Mouse (Mus musculus) myocyte (in vitro differentiated cells): Measurements from ENCODE around the gene Crebrf. TPM values are rescaled to one million over a fixed set of nuclear protein-coding genes. Genes with fewer than 3 reads are reported as not detected.

Experiments
- H3K27me3 ChIP-seq: one replicate; pipeline ENCODE4 v1.6.1; 2011; ENCODE audit not compliant: control insufficient read depth, insufficient read depth, insufficient read length
- H3K36me3 ChIP-seq: one replicate; pipeline ENCODE4 v1.6.1; 2011; ENCODE audit not compliant: control insufficient read depth, insufficient read depth
- H3K4me2 ChIP-seq: one replicate; pipeline ENCODE4 v1.6.1; 2011; ENCODE audit warnings: low read depth, control low read depth
- H3K4me3 ChIP-seq: one replicate; pipeline ENCODE4 v1.5.1; 2011; ENCODE audit warnings: mild to moderate bottlenecking, control low read depth, moderate library complexity
- H3K79me2 ChIP-seq: one replicate; pipeline ENCODE4 v1.6.1; 2011; ENCODE audit not compliant: control insufficient read depth, insufficient read depth
- H3ac ChIP-seq: one replicate; pipeline ENCODE4 v1.6.1; 2011; ENCODE audit not compliant: control insufficient read depth, insufficient read length
- CEBPB ChIP-seq: IDR thresholded peaks from 2 replicates; pipeline ENCODE4 v1.6.1; 2011; ENCODE audit warnings: mild to moderate bottlenecking, moderate library complexity; ENCODE audit not compliant: poor library complexity, insufficient read depth, severe bottlenecking
- E2F4 ChIP-seq: IDR thresholded peaks from one replicate; pipeline ENCODE4 v1.6.1; 2011; ENCODE audit warnings: mild to moderate bottlenecking, control low read depth, moderate library complexity; ENCODE audit not compliant: insufficient read depth
- MAX ChIP-seq: IDR thresholded peaks from one replicate; pipeline ENCODE4 v1.6.1; 2011; ENCODE audit warnings: low read depth, mild to moderate bottlenecking, control low read depth
- MYOD1 ChIP-seq, 3 experiments: IDR thresholded peaks; one replicate each; pipeline ENCODE4 v1.6.1; 2011; ENCODE audit warnings: control low read depth in 2 of 3, low read depth in 2 of 3, mild to moderate bottlenecking in 2 of 3, moderate library complexity in 1 of 3; ENCODE audit not compliant: insufficient read length in 2 of 3, control insufficient read depth in 1 of 3
- MYOG ChIP-seq, 3 experiments: IDR thresholded peaks; one replicate each; pipeline ENCODE4 v1.6.1; 2011; ENCODE audit warnings: control low read depth in 2 of 3, low read depth in 2 of 3, mild to moderate bottlenecking in 2 of 3; ENCODE audit not compliant: insufficient read length in 2 of 3, control insufficient read depth in 1 of 3, insufficient read depth in 1 of 3
- POLR2A ChIP-seq: IDR thresholded peaks from one replicate; pipeline ENCODE4 v1.6.1; 2011; ENCODE audit warnings: low read depth, mild to moderate bottlenecking, control low read depth, moderate library complexity; ENCODE audit not compliant: insufficient read length
- POLR2AphosphoS2 ChIP-seq: IDR thresholded peaks from one replicate; pipeline ENCODE4 v1.6.1; 2011; ENCODE audit warnings: low read depth, control low read depth; ENCODE audit not compliant: insufficient read length
- REST ChIP-seq: IDR thresholded peaks from one replicate; pipeline ENCODE4 v1.6.1; 2011; ENCODE audit warnings: mild to moderate bottlenecking, control low read depth, moderate library complexity; ENCODE audit not compliant: insufficient read depth, insufficient read length
- SRF ChIP-seq: IDR thresholded peaks from one replicate; pipeline ENCODE4 v1.6.1; 2011; ENCODE audit warnings: low read depth; ENCODE audit not compliant: control insufficient read depth, insufficient read length
- TCF12 ChIP-seq: IDR thresholded peaks from one replicate; pipeline ENCODE4 v1.6.1; 2011; ENCODE audit warnings: mild to moderate bottlenecking, control low read depth; ENCODE audit not compliant: poor library complexity, insufficient read depth, severe bottlenecking
- TCF3 ChIP-seq: IDR thresholded peaks from one replicate; pipeline ENCODE4 v1.6.1; 2011; ENCODE audit warnings: low read depth, control low read depth; ENCODE audit not compliant: insufficient read length
- USF1 ChIP-seq: IDR thresholded peaks from one replicate; pipeline ENCODE4 v1.6.1; 2011; ENCODE audit warnings: low read depth, mild to moderate bottlenecking, control low read depth, moderate library complexity
- polyA plus RNA-seq: library from polyadenylated mRNA; unstranded; fragments of >200 nt; fragmentation: generic; extraction: Trizol; gene quantifications from one replicate; pipeline ENCODE4 v1.2.1, GENCODE M21; 2012; ENCODE audit warnings: missing spikeins

The Crebrf gene
- polyA plus RNA-seq, 1 experiment = 2.2 TPM

DNA sequence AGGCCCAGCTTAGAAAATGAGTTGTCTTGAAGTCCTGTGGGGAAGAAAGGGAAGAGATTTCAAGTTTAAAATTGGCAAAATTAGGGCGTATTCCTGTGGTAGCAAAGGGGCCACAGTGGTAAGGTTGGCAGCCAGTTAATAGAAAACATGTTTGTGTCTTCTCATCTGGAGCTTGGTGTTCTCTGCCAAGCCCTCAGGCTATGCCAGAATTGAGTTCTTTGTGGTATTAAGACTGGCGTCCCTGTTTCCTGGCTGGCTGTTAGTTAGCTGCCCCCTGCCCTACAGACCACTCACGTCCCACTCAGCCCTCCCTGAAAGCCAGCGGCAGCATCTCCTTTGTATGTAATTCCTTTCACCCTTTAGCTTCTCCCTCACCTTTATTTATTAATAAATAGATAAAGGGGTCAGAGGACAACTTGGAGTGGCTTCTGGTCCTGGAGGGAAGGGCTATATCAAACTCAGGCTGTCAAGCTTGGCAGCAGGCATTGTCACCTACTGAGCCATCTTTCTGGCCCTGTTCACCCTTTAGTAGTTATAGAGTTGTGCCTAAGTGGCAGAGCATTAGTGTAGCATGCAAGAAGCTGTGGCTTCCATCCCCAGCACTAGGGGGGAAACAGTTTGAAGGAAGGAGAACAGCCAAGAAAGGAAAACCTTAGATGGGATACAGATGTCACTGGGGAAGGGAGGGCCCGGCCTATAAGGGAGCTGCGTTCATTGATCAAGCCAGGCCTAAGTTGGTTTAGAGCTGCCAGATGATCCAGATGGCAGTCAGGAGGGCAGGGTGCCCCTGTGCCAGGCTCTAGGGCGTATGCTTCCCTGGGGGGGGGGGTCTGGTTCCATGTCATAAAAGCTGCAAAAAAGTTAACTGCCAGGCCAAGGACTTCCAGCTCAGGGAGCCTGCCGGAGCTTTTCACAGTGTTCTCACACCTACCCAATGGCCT, 26.4 kb upstream of the Crebrf start:
- no peak overlapping the region for H3K4me2 ChIP-seq
- no peak overlapping the region for H3K4me3 ChIP-seq
- H3K36me3 ChIP-seq = no peaks in the 10 kb centered on the region
- TF ChIP-seq REST (no peak), POLR2A (no peak), POLR2AphosphoS2 (no peak), TCF12 (no peak), TCF3 (no peak), MYOG (IDR thresholded peaks at IDR 0.05; ENCODE audit: control insufficient read depth in 1 of 3, insufficient read depth in 1 of 3, insufficient read length in 2 of 3, low read depth in 2 of 3) (no peak), E2F4 (no peak), CEBPB (no peak), MAX (no peak), SRF (no peak), USF1 (no peak), MYOD1 (IDR thresholded peaks at IDR 0.05; ENCODE audit: control insufficient read depth in 1 of 3, insufficient read length in 2 of 3, low read depth in 2 of 3) (no peak)
- no peaks in the 10 kb centered on the region for H3K27me3 ChIP-seq
- H3ac ChIP-seq = no peak overlapping the region
- peaks cover 10% of the 10 kb centered on the region for H3K79me2 ChIP-seq

DNA sequence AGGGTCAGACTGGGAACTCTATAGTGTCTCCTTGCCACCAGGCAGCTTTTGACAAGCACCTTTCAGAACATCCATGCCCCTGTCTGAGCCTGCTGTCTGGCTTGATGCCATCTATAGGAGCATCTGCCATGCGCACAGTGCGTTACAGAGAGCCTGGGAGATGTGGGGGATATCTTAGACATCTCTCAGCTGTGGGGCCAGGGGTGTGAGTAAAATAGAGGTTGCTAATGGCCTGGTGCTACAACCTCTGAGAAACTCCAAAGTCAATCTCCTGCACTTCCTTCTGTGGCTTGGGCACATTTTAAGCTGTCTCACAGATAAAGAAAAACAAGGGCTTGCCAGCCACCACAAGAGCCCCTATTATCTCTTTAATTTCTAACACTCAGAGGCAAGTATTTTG, 25.6 kb upstream of the Crebrf start:
- no peak for TF ChIP-seq E2F4
- TF ChIP-seq TCF12 = no peak
- TF ChIP-seq TCF3 = no peak
- no peak for TF ChIP-seq REST
- no peak for TF ChIP-seq POLR2A
- no peak for TF ChIP-seq SRF
- TF ChIP-seq POLR2AphosphoS2 = no peak
- peaks cover 10% of the 10 kb centered on the region for H3K79me2 ChIP-seq
- H3K4me2 ChIP-seq = no peak overlapping the region
- H3K36me3 ChIP-seq = no peaks in the 10 kb centered on the region
- no peak overlapping the region for H3ac ChIP-seq
- no peak overlapping the region for H3K4me3 ChIP-seq
- H3K27me3 ChIP-seq = no peaks in the 10 kb centered on the region

DNA sequence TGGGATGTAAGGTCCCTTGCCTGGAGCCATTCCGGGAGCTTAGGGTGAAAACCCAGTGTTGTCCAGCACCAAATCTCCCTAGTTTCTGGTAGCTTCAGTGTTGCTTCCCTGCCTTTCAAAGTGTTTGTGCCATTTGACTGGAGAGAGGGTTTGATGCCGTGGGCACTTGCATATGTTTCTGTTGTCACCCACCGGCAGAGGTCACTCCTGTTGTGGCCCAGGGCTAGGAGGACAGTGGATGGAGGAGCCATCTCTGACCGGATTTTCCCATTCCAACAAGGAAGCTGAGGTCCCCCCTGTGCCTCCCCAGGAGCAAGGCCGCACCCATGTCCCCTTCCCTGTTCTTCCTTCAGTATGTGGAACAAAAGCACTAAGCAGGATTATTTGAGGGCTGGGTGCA, 25.2 kb upstream of the Crebrf start:
- Histone ChIP-seq H3K4me3 (no peak overlapping the region), H3K36me3 (no peaks in the 10 kb centered on the region), H3K27me3 (no peaks in the 10 kb centered on the region), H3ac (no peak overlapping the region), H3K4me2 (no peak overlapping the region), H3K79me2 (peaks cover 10% of the 10 kb centered on the region)
- no peak for TF ChIP-seq REST
- TF ChIP-seq USF1 = no peak
- no peak for TF ChIP-seq MYOD1 (IDR thresholded peaks at IDR 0.05; ENCODE audit: control insufficient read depth in 1 of 3, insufficient read length in 2 of 3, low read depth in 2 of 3)
- no peak for TF ChIP-seq POLR2A
- TF ChIP-seq POLR2AphosphoS2 = no peak
- TF ChIP-seq MYOG (IDR thresholded peaks at IDR 0.05; ENCODE audit: control insufficient read depth in 1 of 3, insufficient read depth in 1 of 3, insufficient read length in 2 of 3, low read depth in 2 of 3) = no peak
- TF ChIP-seq TCF12 = no peak
- no peak for TF ChIP-seq MAX
- TF ChIP-seq TCF3 = no peak
- no peak for TF ChIP-seq SRF
- no peak for TF ChIP-seq CEBPB
- no peak for TF ChIP-seq E2F4

DNA sequence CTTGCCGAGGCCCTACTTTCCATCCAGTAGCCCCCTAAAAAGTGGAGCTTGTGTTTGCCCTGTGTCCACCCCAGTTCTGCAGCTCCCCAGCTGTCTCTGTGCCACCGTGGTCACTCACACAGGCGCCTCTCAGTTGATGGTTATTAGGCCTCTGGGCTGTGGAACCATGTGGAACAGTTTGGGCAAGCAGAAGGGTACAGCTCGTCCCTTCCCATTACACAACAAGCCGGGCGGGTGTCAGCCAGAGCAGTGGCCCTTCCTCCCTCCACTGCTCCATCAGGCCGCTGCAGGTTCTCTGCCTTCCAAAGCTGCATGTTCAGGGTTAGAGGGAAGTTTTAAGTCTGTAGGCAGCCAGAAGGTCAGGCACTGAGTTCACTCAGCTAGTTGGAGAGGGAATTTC, 24.3 kb upstream of the Crebrf start:
- Histone ChIP-seq H3K79me2 (peaks cover 10% of the 10 kb centered on the region), H3ac (no peak overlapping the region), H3K4me3 (no peak overlapping the region), H3K27me3 (no peaks in the 10 kb centered on the region), H3K36me3 (no peaks in the 10 kb centered on the region), H3K4me2 (no peak overlapping the region)
- TF ChIP-seq TCF3 (no peak), POLR2AphosphoS2 (no peak), SRF (no peak), REST (no peak), POLR2A (no peak), TCF12 (no peak), MYOD1 (IDR thresholded peaks at IDR 0.05; ENCODE audit: control insufficient read depth in 1 of 3, insufficient read length in 2 of 3, low read depth in 2 of 3) (no peak), E2F4 (no peak), USF1 (no peak), MYOG (IDR thresholded peaks at IDR 0.05; ENCODE audit: control insufficient read depth in 1 of 3, insufficient read depth in 1 of 3, insufficient read length in 2 of 3, low read depth in 2 of 3) (no peak), MAX (no peak), CEBPB (no peak)

DNA sequence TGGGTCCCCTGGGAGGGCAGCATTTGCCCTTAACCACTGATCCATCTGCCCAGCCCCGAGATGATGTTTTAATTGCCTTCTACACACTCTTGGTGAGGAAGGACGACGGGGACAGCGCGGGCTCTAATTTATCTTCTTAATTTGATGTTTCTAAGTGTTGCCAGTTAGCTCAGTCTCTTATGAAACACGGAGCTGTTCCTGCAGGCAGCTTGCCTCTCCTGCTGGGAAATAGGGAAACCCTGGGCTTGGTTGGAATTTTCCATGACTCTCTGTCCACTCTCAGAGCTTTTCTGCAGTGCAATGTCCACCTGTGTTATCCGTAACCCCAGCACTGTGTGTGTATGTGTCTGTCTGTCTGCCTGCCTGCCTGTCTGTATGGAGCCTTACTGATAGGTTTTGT, 22.0 kb upstream of the Crebrf start:
- Histone ChIP-seq H3K4me3 (no peak overlapping the region), H3K4me2 (no peak overlapping the region), H3K27me3 (no peaks in the 10 kb centered on the region), H3K79me2 (peaks cover 5% of the 10 kb centered on the region), H3K36me3 (peaks cover 3% of the 10 kb centered on the region), H3ac (no peak overlapping the region)
- TF ChIP-seq USF1 (no peak), TCF3 (no peak), MYOD1 (IDR thresholded peaks at IDR 0.05; ENCODE audit: control insufficient read depth in 1 of 3, insufficient read length in 2 of 3, low read depth in 2 of 3) (no peak)
